Mouse (Mus musculus) kidney, adult 2 months (tissue): ENCODE measurements at regions not wholly inside any gene's neighbourhood (a gene's known extent, or its start where the extent isn't known, plus 50 kb on each side); places are given as distances from the start of the nearest gene placed in this dataset.

Experiments
- CTCF ChIP-seq: fragments of 200-500 bp; conservative IDR thresholded peaks from 2 replicates; pipeline ENCODE4 v1.5.1; 2011; ENCODE audit warnings: low read depth, mild to moderate bottlenecking, control low read depth, low read length, moderate library complexity, mixed read lengths; ENCODE audit not compliant: insufficient read depth, insufficient read length
- POLR2A ChIP-seq: fragments of 200-500 bp; IDR thresholded peaks from one replicate; pipeline ENCODE4 v1.6.1; 2011; ENCODE audit warnings: low read depth, low read length, control low read depth

- TF ChIP-seq POLR2A: no peak
- TF ChIP-seq CTCF: no peak
Measured at GRCm38 (mm10) chr11:64647938-64648337, 211.5 kb upstream of the F930015N05Rik start.
